Mouse (Mus musculus): ENCODE data around the gene Epha1.

Gene Epha1

DNA sequence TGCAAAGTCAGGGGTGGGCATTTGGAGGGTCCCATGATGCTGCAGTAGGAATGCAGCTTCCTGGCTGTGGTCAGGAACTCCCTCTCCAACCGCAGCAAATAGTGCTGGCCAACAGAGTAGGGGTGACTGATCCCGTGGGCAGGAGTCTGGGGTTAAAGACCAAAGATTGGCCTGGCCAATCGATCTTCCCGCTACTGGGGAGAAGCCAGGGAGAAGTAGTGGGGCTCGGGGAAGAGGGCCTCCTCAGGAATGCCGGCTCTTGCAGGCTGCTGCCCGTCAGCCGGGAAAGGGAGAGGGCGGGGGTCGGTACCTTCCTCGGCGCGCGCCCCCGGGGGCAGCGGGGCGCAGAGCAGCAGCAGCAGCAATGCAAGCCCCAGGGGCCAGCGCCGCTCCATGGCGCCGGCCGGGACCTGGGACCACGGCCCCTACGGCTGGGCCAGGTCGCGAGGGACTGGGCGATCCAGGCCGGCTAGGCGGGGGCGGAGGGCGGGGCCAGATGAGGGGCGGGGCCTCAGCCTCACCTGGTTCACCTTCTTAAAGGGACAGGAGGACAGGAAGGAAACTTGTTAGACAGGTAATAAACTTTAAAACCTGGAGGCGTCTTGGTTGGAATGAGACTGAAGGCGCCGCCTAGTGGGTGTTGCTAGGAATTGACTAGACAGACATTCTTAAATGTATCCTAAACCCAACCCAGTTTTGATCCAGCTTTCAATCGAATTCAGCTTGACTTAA lies at the start of gene Epha1:
Gene Epha1 (minus strand): TSS at position 453 of the 732 bp plus-strand sequence.
- peak; percentile 80 to 82 for DNase-seq

GRCm38 (mm10) chr6:42421439-42421838 lies 48.4 kb upstream of the Epha1 start:
- no peak for DNase-seq

GRCm38 (mm10) chr6:42419443-42419842 lies 46.4 kb upstream of the Epha1 start:
- no peak for DNase-seq

GRCm38 (mm10) chr6:42405134-42405533 lies 32.1 kb upstream of the Epha1 start, which contains the start of gene Tas2r135:
TSS of gene Tas2r135 (plus strand) at chr6:42405434.
- DNase-seq: no peak

- DNase-seq: no peak
Measured at GRCm38 (mm10) chr6:42399938-42400337, 26.9 kb upstream of the Epha1 start, which contains the start of gene Tas2r143. TSS of gene Tas2r143 (plus strand) at chr6:42400238.

DNA sequence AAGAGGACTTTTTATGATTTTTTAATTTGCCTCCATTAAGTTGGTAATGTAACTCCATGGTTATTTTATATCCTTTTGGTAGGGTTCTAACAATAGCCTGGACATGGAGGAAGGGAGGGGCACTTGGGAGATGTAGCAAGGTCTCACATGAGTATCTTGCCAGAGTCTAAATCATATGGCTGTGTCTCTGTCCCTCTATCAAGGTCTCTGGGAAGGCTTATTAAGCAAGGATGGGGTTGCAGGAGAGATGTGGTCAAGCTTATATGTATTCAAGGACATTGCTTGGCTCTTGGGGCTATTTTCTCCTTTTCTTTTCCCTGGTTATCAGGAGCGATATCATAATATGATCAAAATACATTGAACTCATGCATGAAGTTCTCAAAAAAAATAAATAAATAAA lies 25.9 kb upstream of the Epha1 start:
- no peak for DNase-seq

DNA sequence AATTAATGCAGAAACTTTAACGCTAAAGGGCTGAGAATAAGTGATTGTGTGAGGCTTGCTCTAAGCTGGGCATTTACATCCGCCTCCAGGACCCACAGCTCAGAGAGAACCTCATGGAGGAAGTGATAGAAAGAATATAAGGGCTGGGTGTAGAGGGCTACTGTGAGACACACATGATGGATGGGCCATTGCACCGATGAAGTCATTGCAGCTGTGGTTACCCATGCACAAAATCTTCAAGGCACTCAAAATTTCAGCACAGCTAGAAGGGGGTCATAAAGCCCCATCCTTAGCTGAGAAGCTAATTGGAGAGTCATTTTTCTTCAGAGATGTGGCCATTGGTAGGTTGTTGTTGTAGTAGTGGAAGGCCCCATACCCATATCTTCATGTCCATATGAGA lies 25.2 kb upstream of the Epha1 start:
- DNase-seq: no peak

- DNase-seq: no peak
Measured at GRCm38 (mm10) chr6:42397041-42397657, 24.1 kb upstream of the Epha1 start.

GRCm38 (mm10) chr6:42395960-42396809 lies 23.1 kb upstream of the Epha1 start:
- DNase-seq: peak; percentile 73 to 84

- no peak for DNase-seq
Measured at GRCm38 (mm10) chr6:42391796-42392330, 18.8 kb upstream of the Epha1 start.

DNA sequence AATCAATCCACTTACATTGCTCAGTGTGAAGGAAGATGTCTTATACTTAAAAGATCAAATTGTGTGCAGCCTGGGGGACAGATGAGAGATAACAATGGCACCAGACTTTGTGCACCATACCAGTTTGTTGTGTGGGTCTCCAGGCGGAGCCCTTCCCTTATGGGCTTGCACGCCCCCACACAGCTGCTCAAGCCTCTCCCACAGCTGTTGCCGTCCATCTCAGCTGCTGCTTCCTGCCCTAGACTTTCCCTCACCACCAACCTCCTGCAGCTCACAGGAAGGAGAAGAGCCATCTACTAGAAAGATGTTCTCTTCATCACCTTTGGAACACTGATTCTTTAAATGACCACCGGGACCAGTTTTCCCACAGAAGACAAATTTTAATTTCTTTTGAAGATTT lies 12.6 kb upstream of the Epha1 start:
- DNase-seq: no peak

- DNase-seq: no peak
Measured at GRCm38 (mm10) chr6:42383360-42383759, 10.3 kb upstream of the Epha1 start.

DNA sequence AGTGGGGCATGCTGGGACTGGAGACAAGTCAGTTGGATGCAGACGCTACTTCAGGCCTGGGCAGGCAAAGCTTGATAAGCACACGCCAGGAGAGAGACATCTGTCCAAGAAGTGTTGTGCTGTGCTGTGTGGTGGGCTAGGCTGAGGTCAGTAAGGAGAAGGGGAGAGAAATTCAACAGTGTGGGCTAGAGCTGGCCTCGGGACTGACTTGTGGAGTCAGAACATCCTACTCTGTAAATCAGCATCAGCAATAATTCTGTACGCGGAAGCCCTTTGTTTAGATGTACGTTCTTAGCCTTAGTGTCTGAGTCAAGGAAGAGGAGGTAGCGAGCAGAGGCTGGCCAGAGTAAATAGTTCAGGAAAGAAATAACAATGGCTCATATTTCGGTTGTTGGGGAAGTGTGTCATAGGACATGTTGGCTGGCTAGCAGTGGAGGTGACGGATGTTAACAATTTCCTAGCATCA lies 8.9 kb upstream of the Epha1 start:
- peak; percentile 31 to 45 for DNase-seq

DNA sequence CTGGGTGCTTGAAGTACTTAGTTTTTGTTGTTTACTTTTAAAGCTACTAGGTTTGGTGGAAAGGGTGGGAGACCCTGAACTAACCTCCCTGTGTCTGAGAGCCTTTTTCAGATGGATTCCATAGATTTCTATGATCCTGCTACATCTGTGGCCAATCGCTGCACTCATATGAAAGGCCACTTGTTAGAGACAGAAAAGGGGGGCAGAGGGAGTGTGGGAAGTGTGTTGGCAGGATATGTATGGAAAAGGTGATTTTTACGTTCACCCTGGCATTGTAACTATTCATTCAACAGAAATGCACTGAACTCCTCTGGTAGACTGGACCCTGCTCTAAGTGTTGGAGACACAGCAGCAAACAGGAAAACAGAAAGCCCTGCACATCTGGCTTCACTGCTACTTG lies 8.2 kb upstream of the Epha1 start:
- DNase-seq: no peak

DNA sequence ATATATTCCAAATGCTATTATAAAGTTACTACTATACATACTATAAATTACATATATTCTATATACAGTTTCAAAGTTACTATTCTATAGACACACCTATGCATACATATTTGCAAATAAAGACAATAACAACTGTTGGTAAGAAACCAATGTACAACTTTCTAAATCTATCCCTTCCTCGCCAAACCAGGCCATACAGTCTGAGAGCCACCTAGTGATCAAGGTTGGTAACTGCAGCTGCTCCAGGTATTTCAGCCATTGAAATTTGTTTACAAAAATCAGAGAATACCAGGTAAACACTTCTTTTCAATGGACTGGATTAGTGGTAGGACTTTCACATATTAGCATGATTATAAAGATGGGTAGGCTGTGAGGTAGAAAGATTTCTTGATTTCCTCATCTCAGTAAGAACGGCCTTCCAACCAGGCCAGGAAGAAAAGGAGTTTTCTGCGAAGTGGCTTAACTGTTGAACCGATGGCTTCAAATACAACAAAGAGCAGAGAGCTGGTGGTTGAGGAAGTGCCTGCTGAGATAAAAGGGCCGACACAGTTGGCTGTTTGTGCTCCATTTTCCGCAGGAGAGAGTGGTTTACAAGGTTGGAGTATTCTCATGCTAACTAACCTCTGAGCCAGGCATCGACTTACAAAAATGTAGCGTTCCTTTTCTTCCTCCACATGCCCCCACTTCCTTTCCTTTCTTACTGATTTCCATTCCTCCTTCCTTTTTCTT lies 7.5 kb upstream of the Epha1 start:
- peak in 1 of 2 experiments; percentile 53 for DNase-seq

DNA sequence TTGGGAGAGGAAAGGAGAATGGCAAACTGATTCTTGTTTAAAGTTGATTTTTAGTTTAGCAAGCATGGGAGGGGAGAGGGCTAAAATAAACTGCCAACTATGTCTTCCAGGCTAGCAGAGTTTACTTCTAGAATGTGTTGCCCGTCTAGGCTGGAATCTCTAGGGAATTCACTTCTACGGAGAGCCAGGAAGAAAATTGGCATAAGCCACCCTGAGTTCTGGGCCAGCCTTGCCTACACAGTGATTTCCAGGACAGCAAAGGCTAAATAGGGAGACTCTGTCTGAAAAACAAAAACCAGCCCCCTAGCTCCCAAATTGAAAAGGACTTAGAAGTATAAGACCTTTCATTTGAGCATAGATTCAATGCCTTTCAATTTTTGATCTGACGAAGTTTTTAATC lies 6.5 kb upstream of the Epha1 start:
- no peak for DNase-seq

DNA sequence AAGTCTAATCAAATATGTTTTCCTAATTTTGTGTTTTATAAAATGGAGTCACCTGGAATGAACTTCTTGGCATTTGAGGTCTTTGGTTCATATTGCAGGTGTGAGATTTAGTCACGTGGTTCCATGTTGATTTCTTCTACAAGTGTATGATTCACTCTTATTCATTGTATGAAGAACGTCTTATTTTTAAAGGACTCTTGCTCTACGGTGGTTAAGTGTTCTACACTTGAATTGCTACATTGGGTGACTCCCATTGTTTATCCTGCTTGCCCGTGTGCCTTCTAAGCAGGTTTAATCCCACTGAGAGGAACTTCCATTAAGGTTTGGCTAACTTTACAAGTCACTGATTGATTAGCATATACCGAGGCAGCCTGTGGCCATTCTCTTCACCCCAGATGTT lies 4.2 kb upstream of the Epha1 start:
- DNase-seq: no peak

- no peak for DNase-seq
Measured at GRCm38 (mm10) chr6:42376504-42377019, 3.5 kb upstream of the Epha1 start.

DNA sequence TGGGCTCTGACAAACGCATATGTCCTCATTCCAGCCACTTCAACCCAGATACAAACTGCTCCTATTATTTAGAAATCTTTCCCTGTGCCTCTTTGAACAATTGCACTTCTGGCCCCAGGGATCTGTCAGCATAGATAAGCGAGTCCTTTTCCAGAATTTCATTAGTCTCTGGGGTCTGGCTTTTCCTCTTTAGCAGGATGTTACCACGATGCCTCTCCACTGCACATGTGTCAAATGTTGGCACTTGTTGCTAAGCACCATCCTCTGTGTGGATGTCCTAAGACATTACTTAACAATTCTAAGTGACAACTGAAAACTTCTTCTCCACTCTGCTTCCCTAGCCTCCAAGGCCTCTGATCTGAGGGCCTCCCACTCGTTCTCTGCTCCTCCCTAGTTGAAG lies 2.9 kb upstream of the Epha1 start:
- no peak for DNase-seq

DNA sequence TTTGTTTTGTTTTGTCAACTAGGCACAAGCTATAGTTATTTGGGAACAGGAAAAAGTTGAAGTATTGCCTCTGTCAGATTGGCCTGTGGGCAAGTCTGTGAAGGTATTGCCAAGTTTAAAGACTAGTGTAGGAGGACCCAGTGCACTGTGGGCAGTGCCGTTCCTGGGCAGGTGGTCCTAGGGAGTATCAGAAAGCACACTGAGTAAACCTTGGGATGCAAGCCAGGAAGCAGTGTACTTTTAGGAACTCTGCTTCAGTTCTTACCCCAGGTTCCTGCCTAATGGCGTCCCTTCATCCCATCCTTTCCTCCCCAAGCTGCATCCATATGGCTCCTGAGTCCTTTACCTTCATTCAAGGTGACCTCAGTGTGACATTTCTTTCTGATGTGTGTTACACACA lies 2.1 kb upstream of the Epha1 start:
- no peak for DNase-seq

GRCm38 (mm10) chr6:42374701-42375100 lies 1.6 kb upstream of the Epha1 start:
- no peak for DNase-seq
